Mouse (Mus musculus): Measurements from ENCODE around the gene Man1c1.

Gene Man1c1

GRCm38 (mm10) chr4:134602610-134603009 lies 101.5 kb downstream of the Man1c1 start:
- no peak for DNase-seq

DNA sequence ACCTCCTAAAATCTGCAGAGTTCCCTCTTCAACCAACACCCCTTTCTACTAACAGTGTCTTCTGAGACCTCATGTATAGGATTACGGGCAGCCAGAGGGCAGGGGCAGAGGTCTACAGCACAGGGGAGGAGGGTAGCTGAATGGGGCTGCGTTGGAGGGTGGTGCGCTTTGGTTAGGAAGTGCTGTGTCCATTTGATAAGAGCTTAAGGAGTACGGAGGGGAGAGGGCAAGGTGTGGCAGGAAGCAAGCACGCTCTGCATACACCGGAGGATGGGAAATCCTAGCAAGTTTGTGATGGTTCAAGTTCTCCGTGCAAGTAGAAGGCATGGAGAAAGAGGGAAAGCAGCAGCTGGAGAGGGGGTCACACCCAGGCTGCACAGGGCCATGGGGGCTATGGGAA lies 102.1 kb downstream of the Man1c1 start:
- DNase-seq: no peak

DNA sequence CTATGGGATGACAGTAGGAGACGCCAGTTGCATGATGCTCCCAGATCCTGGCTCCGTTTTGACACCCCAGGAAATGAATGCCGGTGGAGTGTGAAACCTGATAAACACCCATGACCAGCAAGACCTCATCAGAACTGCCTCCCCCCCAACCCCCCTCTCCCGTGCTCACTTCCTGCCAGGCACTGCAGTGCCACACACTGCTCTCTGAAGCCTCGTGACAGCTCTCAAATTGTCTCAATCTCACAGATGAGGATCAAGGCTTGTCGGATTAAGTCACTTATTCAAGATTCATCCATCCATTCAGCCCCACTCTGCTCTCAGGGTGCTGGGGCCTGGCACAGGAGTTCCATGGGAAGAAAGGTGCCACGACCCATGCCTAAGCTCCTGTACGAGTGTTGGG lies 102.7 kb downstream of the Man1c1 start:
- no peak for DNase-seq

DNA sequence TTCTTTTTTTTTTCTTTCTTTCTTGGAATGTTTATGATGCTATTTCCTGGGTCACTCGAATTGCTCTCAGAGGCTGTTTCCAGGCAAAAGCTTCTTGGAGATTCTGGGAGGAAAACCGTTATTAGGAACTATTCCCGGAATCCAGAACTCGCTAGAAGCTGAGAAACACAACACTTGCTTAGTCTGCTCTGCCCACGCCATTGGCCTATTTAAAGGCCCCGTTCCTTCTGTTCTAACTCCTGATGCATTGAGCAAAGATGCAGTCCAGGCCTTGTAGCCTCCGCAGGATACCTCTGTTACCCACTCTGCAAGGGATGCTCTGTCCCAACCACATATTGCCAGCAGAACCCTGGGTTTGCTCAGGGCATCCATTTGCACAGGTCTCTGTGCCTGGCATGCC lies 103.3 kb downstream of the Man1c1 start:
- peak; percentile 62 for DNase-seq

- DNase-seq: peak; percentile 38
Measured at GRCm38 (mm10) chr4:134600060-134600459, 104.0 kb downstream of the Man1c1 start.

- no peak for DNase-seq
Measured at GRCm38 (mm10) chr4:134596816-134597692, 107.0 kb downstream of the Man1c1 start.

GRCm38 (mm10) chr4:134594731-134595439 lies 109.2 kb downstream of the Man1c1 start:
- DNase-seq: no peak

GRCm38 (mm10) chr4:134592442-134592841 lies 111.6 kb downstream of the Man1c1 start:
- no peak for DNase-seq

GRCm38 (mm10) chr4:134591506-134592061 lies 112.5 kb downstream of the Man1c1 start:
- DNase-seq: no peak

DNA sequence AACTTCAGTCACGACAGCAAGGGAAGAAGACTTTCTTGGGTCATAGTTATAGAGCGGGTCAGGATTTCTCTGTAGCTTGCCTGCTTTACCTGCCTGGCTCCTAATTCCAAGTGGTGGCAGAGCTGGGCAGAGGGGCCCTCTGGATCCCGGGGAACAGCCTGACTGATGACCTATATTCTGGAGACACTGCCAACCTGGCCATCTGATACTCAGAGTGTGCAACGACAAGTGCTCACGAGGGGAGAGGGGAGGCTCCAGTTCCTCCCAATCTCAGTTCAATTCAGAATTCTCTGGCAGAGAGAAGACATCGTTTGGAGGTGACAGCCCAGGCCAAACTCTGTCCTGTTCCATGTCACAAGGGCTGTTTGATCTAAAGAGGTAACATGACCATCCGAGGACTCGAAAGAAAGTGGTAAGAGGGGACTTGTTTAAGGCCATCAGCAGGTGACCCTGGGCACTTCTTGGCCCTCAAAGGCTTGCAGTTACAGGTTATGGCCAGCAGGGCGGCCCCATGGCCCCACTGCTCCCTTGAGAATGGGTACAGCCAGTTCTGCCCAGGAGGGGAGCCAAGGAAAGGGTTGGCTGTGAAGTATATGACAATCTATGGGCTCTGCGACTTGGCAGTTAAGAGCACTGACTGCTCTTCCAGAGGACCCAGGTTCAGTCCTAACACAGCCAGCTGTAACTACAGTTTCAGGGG lies 113.7 kb downstream of the Man1c1 start:
- DNase-seq: no peak

- DNase-seq: no peak
Measured at GRCm38 (mm10) chr4:134589786-134590185, 114.3 kb downstream of the Man1c1 start.

DNA sequence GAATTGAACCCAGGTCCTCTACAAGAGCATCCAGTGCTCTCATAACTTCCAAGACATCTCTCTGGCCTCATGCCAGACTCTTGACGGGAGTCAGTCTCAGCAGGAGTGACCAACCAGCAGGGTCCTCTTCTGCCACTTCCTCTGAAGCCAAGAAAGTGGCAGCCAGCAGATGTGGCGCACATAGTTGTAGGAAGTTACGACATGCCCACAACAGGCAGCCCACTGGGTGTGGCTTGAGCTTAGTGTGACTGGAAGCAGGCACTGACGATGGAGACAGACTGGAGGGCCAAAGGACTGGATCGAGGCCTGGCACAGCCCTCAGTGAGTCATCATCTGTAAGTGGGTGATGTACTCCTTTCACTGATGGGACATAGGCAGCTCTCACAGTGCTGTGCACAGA lies 115.1 kb downstream of the Man1c1 start:
- peak; percentile 49 for DNase-seq

DNA sequence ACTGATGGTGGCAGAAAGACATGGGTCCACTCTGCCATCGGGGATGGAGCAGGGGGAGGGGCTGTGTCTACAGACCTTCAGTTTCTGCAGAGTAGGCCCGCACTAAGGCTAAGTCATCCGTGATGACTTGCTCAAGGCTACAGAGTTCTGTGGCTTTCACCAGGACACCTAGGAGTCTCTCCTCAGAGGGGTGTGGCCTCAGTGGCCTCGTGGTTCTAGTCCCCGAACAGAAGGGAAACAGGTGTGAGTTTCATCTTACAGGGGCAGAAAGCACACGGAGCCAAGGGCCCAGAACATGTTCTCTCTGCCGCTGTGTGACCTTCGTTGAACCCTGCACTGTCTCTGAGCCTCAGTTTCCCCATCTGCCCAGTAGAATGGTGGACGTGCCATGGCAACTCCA lies 115.8 kb downstream of the Man1c1 start:
- no peak for DNase-seq

GRCm38 (mm10) chr4:134587636-134588197 lies 116.4 kb downstream of the Man1c1 start:
- DNase-seq: no peak

DNA sequence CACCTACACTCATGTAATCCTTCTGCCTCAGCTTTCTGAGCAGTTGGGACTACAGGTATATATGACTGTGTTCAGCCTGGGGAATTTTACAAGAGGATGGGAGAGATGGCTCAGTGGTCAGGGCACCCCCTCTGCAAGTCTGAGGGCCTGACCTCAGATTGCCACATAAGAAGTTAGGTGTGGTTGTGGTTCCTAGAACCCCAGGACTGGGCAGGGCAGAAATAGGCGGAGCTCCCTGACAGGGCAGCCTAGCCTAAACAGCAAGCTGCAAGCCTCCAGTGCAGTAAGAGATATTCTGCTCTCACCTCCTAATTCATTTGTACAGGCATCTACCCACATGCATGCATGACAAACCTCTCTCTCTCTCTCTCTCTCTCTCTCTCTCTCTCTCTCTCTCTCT lies 117.5 kb downstream of the Man1c1 start:
- no peak for DNase-seq

DNA sequence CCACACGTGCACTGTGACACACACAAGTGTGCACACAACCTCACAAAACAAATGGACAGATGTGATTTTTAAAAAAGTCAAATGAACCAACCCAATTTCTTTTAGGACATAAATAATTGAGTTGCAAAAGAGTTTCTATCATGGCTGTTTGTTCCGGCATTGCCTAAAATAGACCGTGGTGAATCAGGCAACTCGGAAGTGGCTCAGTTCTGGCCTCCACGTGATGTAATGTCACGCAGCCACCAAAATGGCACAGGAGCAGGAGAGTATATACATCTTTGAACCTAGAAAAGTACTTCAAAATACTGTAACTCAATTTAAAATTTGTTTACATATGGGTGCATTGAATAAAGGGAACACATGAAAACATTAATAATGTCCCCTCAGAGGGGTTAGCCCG lies 118.0 kb downstream of the Man1c1 start:
- DNase-seq: no peak

GRCm38 (mm10) chr4:134583513-134583912 lies 120.6 kb downstream of the Man1c1 start:
- no peak for DNase-seq

- DNase-seq: no peak
Measured at GRCm38 (mm10) chr4:134581365-134581764, 122.7 kb downstream of the Man1c1 start.

- DNase-seq: peak; percentile 92
Measured at GRCm38 (mm10) chr4:134580351-134581148, 123.5 kb downstream of the Man1c1 start.

GRCm38 (mm10) chr4:134579620-134580019 lies 124.5 kb downstream of the Man1c1 start:
- DNase-seq: no peak

DNA sequence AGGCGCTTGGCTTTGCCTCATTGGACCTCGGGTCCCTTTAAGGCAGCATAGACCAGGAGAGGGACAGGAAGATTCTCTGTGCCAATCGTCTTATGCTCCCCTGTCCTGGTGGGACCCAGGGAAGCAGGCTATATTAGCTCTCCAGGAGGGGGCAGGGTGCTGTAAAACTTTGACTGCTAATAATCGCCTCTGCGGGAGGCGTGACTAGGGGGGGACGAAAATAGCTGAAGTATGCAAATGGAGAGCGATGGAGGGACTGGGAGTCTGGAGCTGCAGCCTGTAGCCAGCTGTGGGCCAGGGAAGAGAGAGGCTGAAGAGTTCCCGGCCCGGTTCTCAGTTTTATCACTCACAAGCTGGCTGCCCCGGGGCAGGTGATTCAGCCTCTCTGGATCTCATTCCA lies 124.9 kb downstream of the Man1c1 start:
- no peak for DNase-seq

DNA sequence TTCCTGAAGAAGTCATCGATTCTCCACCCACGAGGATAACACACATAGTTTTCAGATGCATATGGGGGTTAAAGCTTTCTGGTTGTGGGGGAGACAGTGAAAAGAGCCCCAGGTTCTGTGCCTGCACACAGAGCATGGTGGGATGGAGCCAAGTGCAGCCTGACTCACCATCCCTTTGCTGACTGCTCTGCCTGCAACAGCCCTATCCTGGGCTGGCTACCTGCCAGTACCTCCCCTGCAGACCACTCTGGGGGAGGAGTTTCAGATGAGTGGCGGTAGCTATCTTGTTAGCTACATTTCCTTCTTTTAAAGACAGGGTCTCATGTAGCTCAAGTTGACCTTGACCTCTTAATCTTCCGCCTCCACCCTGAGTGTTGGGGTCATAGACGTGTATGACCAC lies 125.7 kb downstream of the Man1c1 start:
- DNase-seq: peak; percentile 58

Measured in layer of hippocampus, adult 9-11 months (tissue).